Comparison of ENCODE assay signal across 24 mouse cellular contexts in the genomic region with DNA sequence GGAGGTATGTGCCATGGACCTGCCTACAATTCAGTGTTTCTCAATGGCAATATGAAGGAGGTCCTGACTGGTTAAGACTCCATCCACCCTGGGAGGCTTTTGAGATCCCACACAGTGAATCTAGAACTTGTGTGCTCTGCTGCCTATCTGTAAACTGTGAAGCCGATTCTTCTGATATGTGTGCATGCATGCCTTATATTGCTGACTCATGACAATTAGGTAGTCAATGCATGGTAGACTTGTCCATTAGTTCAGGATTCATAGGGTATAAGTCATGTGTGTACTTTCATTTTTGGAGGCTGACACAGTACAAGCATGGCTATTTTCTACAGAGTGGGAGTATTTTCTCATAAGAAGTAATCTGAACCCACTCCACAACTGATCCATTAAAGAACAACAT.
"Had no signal": no experiment of that assay in that cellular context is flagged by ENCODE, and none has a peak within 500 bp of the region (broad histone marks: within the 10 kb centered on the region; RNA-seq: fewer than 3 reads in every experiment).

No protein-coding gene starts in this region.

- H3K4me1 ChIP-seq: heart, embryonic 10.5 days; heart, embryonic 12.5 days; hindbrain, embryonic 10.5 days; hindbrain, embryonic 12.5 days; intestine, embryonic 15.5 days; limb, embryonic 13.5 days; limb, embryonic 15.5 days; liver, embryonic 12.5 days had no signal

- H3K9ac ChIP-seq: heart, embryonic 12.5 days; hindbrain, embryonic 12.5 days; hindbrain, embryonic 14.5 days; intestine, embryonic 15.5 days; limb, embryonic 13.5 days; limb, embryonic 15.5 days; liver, embryonic 12.5 days; liver, embryonic 14.5 days had no signal

- H3K4me2 ChIP-seq: heart, embryonic 12.5 days; hindbrain, embryonic 12.5 days; hindbrain, embryonic 14.5 days; intestine, embryonic 15.5 days; limb, embryonic 13.5 days; limb, embryonic 15.5 days; liver, embryonic 12.5 days had no signal

- H3K9me3 ChIP-seq: heart, embryonic 10.5 days; heart, embryonic 12.5 days; hindbrain, embryonic 10.5 days; hindbrain, embryonic 12.5 days; intestine, embryonic 15.5 days; limb, embryonic 13.5 days; limb, embryonic 15.5 days; liver, embryonic 12.5 days had no signal

- DNase-seq: gastrocnemius, postnatal 10 days; gastrocnemius, postnatal 25 days; heart, adult 18-20 months; heart, postnatal 10 days; heart, postnatal 4 days; kidney, adult 18-20 months; kidney, adult 8-10 months; kidney, postnatal 10 days; kidney, postnatal 25 days; kidney, postnatal 4 days; layer of hippocampus, adult 9-11 months; layer of hippocampus, postnatal 36 days; left cerebral cortex, postnatal 4 days had no signal

- H3K27ac ChIP-seq: heart, embryonic 10.5 days; hindbrain, embryonic 10.5 days; hindbrain, embryonic 12.5 days; hindbrain, embryonic 14.5 days; intestine, embryonic 15.5 days; layer of hippocampus, adult 2 months; limb, embryonic 13.5 days; limb, embryonic 15.5 days; liver, embryonic 12.5 days; liver, embryonic 14.5 days had no signal

- H3K4me3 ChIP-seq: heart, embryonic 10.5 days; heart, embryonic 12.5 days; hindbrain, embryonic 10.5 days; hindbrain, embryonic 12.5 days; intestine, embryonic 15.5 days; layer of hippocampus, adult 2 months; limb, embryonic 13.5 days; limb, embryonic 15.5 days; liver, embryonic 12.5 days had no signal

- H3K27me3 ChIP-seq: heart, embryonic 12.5 days; hindbrain, embryonic 12.5 days; intestine, embryonic 15.5 days; limb, embryonic 13.5 days; limb, embryonic 15.5 days; liver, embryonic 12.5 days had no signal

- H3K36me3 ChIP-seq: heart, embryonic 10.5 days; heart, embryonic 12.5 days; hindbrain, embryonic 10.5 days; hindbrain, embryonic 12.5 days; intestine, embryonic 15.5 days; limb, embryonic 13.5 days; limb, embryonic 15.5 days; liver, embryonic 12.5 days had no signal
